Comparison of ENCODE assay signal across 25 mouse cellular contexts in the genomic region with DNA sequence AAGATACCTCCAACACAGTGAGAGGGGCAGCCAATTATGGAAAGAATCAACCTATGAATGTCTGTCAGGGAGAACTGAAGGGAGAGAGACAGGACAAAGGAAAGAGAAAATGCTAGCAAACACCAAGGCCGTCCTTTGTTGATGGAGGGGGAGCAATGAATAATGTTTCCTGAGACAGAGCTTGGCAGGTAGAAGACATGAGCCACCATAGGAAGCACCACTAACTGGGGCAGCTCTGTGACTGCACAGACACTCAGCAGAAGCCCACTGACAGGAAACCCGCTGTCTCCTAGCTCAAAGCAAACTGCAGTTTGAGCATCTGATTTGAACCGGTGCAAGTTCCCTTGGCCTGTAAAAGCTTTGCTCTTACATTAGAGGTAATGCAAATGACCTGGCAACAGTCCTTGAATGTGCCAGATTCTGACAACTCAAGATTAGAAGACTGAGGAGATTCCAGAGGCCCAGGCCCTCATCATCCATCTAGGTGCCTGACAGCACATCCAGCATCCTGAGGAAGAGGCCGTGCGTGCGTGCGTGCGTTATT.
A peak's percentile ranks its signal among the peaks of the same experiment; 100 is the strongest.
DNase-seq lines count a peak whose midpoint lies in the region; ATAC-seq lines count a peak whose summit lies in the region.
"Had no signal": no experiment of that assay in that cellular context is flagged by ENCODE, and none has a peak within 500 bp of the region (broad histone marks: within the 10 kb centered on the region; RNA-seq: fewer than 3 reads in every experiment).

No protein-coding gene starts in this region.

- no peak for DNase-seq in forebrain, embryonic 11.5 days (ENCODE audit: low spot score)
- DNase-seq in layer of hippocampus, postnatal 10 days (ENCODE audit: low spot score in 2 of 2), result no peak
- no peak for DNase-seq in ovary, postnatal 14 days (ENCODE audit: low spot score)
- no peak for DNase-seq in adrenal gland, postnatal 25 days
- DNase-seq: adrenal gland, postnatal 14 days; cerebellum, adult 11-12 months; cerebellum, postnatal 14 days; heart, postnatal 36 days; kidney, postnatal 4 days; liver, embryonic 13.5 days; lung, embryonic 14.5 days; lung, postnatal 4 days; right cerebral cortex, adult 18-20 months had no signal

- WGBS in forebrain, embryonic 12.5 days, result 71% methylated on average over 8 of the region's 8 CpGs
- 83% methylated on average over 8 of the region's 8 CpGs for WGBS in forebrain, embryonic 11.5 days
- 49% methylated on average over 8 of the region's 8 CpGs for WGBS in neural tube, embryonic 13.5 days
- 49% methylated on average over 8 of the region's 8 CpGs for WGBS in neural tube, embryonic 15.5 days
- 35% methylated on average over 8 of the region's 8 CpGs for WGBS in hindbrain, embryonic 15.5 days

- no peak overlapping the region for H3K9ac ChIP-seq in forebrain, embryonic 12.5 days
- no peak overlapping the region for H3K9ac ChIP-seq in forebrain, embryonic 11.5 days (ENCODE audit: low read length)
- H3K9ac ChIP-seq in neural tube, embryonic 13.5 days, result no peak overlapping the region
- H3K9ac ChIP-seq in neural tube, embryonic 15.5 days (replicated peaks), result no peak overlapping the region
- no peak overlapping the region for H3K9ac ChIP-seq in hindbrain, embryonic 15.5 days
- H3K9ac ChIP-seq: embryonic facial prominence, embryonic 13.5 days; heart, embryonic 13.5 days; intestine, embryonic 15.5 days; limb, embryonic 12.5 days; liver, embryonic 13.5 days; lung, embryonic 14.5 days had no signal

- no peaks in the 10 kb centered on the region for H3K9me3 ChIP-seq in forebrain, embryonic 12.5 days
- H3K9me3 ChIP-seq in forebrain, embryonic 11.5 days (ENCODE audit: control insufficient read depth, low read length), result no peaks in the 10 kb centered on the region
- no peaks in the 10 kb centered on the region for H3K9me3 ChIP-seq in neural tube, embryonic 13.5 days
- H3K9me3 ChIP-seq in neural tube, embryonic 15.5 days (replicated peaks), result no peaks in the 10 kb centered on the region
- H3K9me3 ChIP-seq in hindbrain, embryonic 15.5 days, result no peaks in the 10 kb centered on the region
- H3K9me3 ChIP-seq: embryonic facial prominence, embryonic 13.5 days; heart, embryonic 13.5 days; intestine, embryonic 15.5 days; limb, embryonic 12.5 days; liver, embryonic 13.5 days had no signal

- no peaks in the 10 kb centered on the region for H3K27me3 ChIP-seq in forebrain, embryonic 12.5 days
- no peaks in the 10 kb centered on the region for H3K27me3 ChIP-seq in forebrain, embryonic 11.5 days (ENCODE audit: control insufficient read depth, insufficient read depth, low read length)
- no peaks in the 10 kb centered on the region for H3K27me3 ChIP-seq in neural tube, embryonic 13.5 days
- no peaks in the 10 kb centered on the region for H3K27me3 ChIP-seq in neural tube, embryonic 15.5 days (replicated peaks)
- H3K27me3 ChIP-seq in hindbrain, embryonic 15.5 days, result no peaks in the 10 kb centered on the region
- H3K27me3 ChIP-seq: embryonic facial prominence, embryonic 13.5 days; heart, embryonic 13.5 days; intestine, embryonic 15.5 days; limb, embryonic 12.5 days; liver, embryonic 13.5 days; Patski had no signal

- no peak overlapping the region for H3K4me2 ChIP-seq in forebrain, embryonic 12.5 days
- H3K4me2 ChIP-seq in forebrain, embryonic 11.5 days (ENCODE audit: low read depth, low read length, severe bottlenecking), result no peak overlapping the region
- H3K4me2 ChIP-seq in neural tube, embryonic 13.5 days, result no peak overlapping the region
- no peak overlapping the region for H3K4me2 ChIP-seq in neural tube, embryonic 15.5 days
- H3K4me2 ChIP-seq in hindbrain, embryonic 15.5 days, result no peak overlapping the region
- H3K4me2 ChIP-seq: embryonic facial prominence, embryonic 13.5 days; heart, embryonic 13.5 days; intestine, embryonic 15.5 days; limb, embryonic 12.5 days; liver, embryonic 13.5 days; lung, embryonic 14.5 days had no signal

- H3K4me3 ChIP-seq in forebrain, embryonic 12.5 days (replicated peaks), result no peak overlapping the region
- no peak overlapping the region for H3K4me3 ChIP-seq in forebrain, embryonic 11.5 days (ENCODE audit: low read depth, low read length)
- H3K4me3 ChIP-seq in neural tube, embryonic 13.5 days, result no peak overlapping the region
- no peak overlapping the region for H3K4me3 ChIP-seq in neural tube, embryonic 15.5 days (replicated peaks)
- no peak overlapping the region for H3K4me3 ChIP-seq in hindbrain, embryonic 15.5 days
- H3K4me3 ChIP-seq: embryonic facial prominence, embryonic 13.5 days; heart, embryonic 13.5 days; intestine, embryonic 15.5 days; limb, embryonic 12.5 days; liver, embryonic 13.5 days had no signal

- no peak for ATAC-seq in forebrain, embryonic 12.5 days (ENCODE audit: low FRiP score)
- no peak for ATAC-seq in forebrain, embryonic 11.5 days (replicated peaks; ENCODE audit: low FRiP score)
- ATAC-seq in neural tube, embryonic 13.5 days (ENCODE audit: low read depth), result no peak
- no peak for ATAC-seq in neural tube, embryonic 15.5 days (ENCODE audit: low FRiP score)
- peak; percentile 28; the same call in 1 of the 2 replicates for ATAC-seq in hindbrain, embryonic 15.5 days (ENCODE audit: low FRiP score, low read depth)
- ATAC-seq: activated CD4-positive, CD25-positive, alpha-beta regulatory T cell, adult 4 months; CD4-positive, CD25-positive, alpha-beta regulatory T cell, adult 4 months; intestine, embryonic 15.5 days; Patski had no signal

- 0 out of 2 replicates have a peak overlapping the region, but pooled peaks have one; percentile 14 for H3K27ac ChIP-seq in forebrain, embryonic 12.5 days
- H3K27ac ChIP-seq in forebrain, embryonic 11.5 days (ENCODE audit: low read depth, low read length), result no peak overlapping the region
- H3K27ac ChIP-seq in neural tube, embryonic 13.5 days (replicated peaks), result peak overlapping the region; percentile 62
- no peak overlapping the region for H3K27ac ChIP-seq in neural tube, embryonic 15.5 days (replicated peaks)
- H3K27ac ChIP-seq in hindbrain, embryonic 15.5 days (replicated peaks), result 0 out of 2 replicates have a peak overlapping the region, but pooled peaks have one; percentile 53
- H3K27ac ChIP-seq: embryonic facial prominence, embryonic 13.5 days; heart, embryonic 13.5 days; intestine, embryonic 15.5 days; limb, embryonic 12.5 days; liver, embryonic 13.5 days; stomach, postnatal 0 days had no signal

- H3K36me3 ChIP-seq in forebrain, embryonic 12.5 days (replicated peaks), result no peaks in the 10 kb centered on the region
- H3K36me3 ChIP-seq in forebrain, embryonic 11.5 days (ENCODE audit: control insufficient read depth, insufficient read depth, low read length), result no peaks in the 10 kb centered on the region
- H3K36me3 ChIP-seq in neural tube, embryonic 13.5 days, result no peaks in the 10 kb centered on the region
- H3K36me3 ChIP-seq in neural tube, embryonic 15.5 days, result no peaks in the 10 kb centered on the region
- H3K36me3 ChIP-seq in hindbrain, embryonic 15.5 days, result no peaks in the 10 kb centered on the region
- H3K36me3 ChIP-seq: embryonic facial prominence, embryonic 13.5 days; heart, embryonic 13.5 days; intestine, embryonic 15.5 days; liver, embryonic 13.5 days had no signal

- H3K4me1 ChIP-seq in forebrain, embryonic 12.5 days, result peaks cover 8% of the 10 kb centered on the region
- H3K4me1 ChIP-seq in forebrain, embryonic 11.5 days (replicated peaks; ENCODE audit: control insufficient read depth, insufficient read depth, low read length), result no peaks in the 10 kb centered on the region
- H3K4me1 ChIP-seq in neural tube, embryonic 13.5 days (replicated peaks), result peaks cover 22% of the 10 kb centered on the region
- peaks cover 14% of the 10 kb centered on the region; the same call in 1 of the 2 replicates for H3K4me1 ChIP-seq in neural tube, embryonic 15.5 days
- H3K4me1 ChIP-seq in hindbrain, embryonic 15.5 days (replicated peaks), result peaks cover 12% of the 10 kb centered on the region
- H3K4me1 ChIP-seq: liver, embryonic 13.5 days had no signal

Comparison
In these comparisons a context has a peak if more than half of its experiments do, and no peak if none do; other contexts are left out.
1. H3K27ac ChIP-seq: peak in forebrain, embryonic 12.5 days (single experiment), neural tube, embryonic 13.5 days (single experiment) and hindbrain, embryonic 15.5 days (single experiment); none in forebrain, embryonic 11.5 days (single experiment) and neural tube, embryonic 15.5 days (single experiment).